Mouse (Mus musculus) limb, embryonic 11.5 days (tissue): Measurements from ENCODE around the gene Wrap53. TPM values are rescaled to one million over a fixed set of nuclear protein-coding genes. Genes with fewer than 3 reads are reported as not detected.
A peak's percentile ranks its signal among the peaks of the same experiment; 100 is the strongest.

ENCODE experiments used
- ATAC-seq: fragments of 200-750 bp; cut with Nextera tagmentation; 2 replicates; pipeline ENCODE4 v1.8.0; 2017; ENCODE audit warnings: low read depth; ENCODE audit not compliant: insufficient number of reproducible peaks, low FRiP score, low TSS enrichment
- DNase-seq: peaks from one replicate; pipeline ENCODE4 v3.0.0-alpha.2; 2015; ENCODE audit warnings: low spot score
- H3K27ac ChIP-seq: fragments of 300-500 bp; sonication (generic); replicated peaks from 2 replicates; pipeline ENCODE4 v1.5.1; 2014; ENCODE audit warnings: low read depth, mild to moderate bottlenecking, low read length
- H3K27me3 ChIP-seq: fragments of 300-500 bp; sonication (generic); 2 replicates; pipeline ENCODE4 v1.6.1; 2014; ENCODE audit warnings: mild to moderate bottlenecking, low read length, mixed read lengths; ENCODE audit not compliant: control insufficient read depth, insufficient read depth
- H3K36me3 ChIP-seq: fragments of 300-500 bp; sonication (generic); 2 replicates; pipeline ENCODE4 v1.6.1; 2014; ENCODE audit warnings: mild to moderate bottlenecking, low read length, moderate library complexity, mixed read lengths; ENCODE audit not compliant: control insufficient read depth, insufficient read depth
- H3K4me1 ChIP-seq: fragments of 300-500 bp; sonication (generic); 2 replicates; pipeline ENCODE4 v1.6.1; 2014; ENCODE audit warnings: low read length, mixed read lengths; ENCODE audit not compliant: control insufficient read depth, insufficient read depth
- H3K4me2 ChIP-seq: fragments of 300-500 bp; sonication (generic); 2 replicates; pipeline ENCODE4 v1.6.1; 2014; ENCODE audit warnings: low read depth, mild to moderate bottlenecking, moderate library complexity; ENCODE audit not compliant: severe bottlenecking
- H3K4me3 ChIP-seq: fragments of 300-500 bp; sonication (generic); 2 replicates; pipeline ENCODE4 v1.5.1; 2014; ENCODE audit warnings: low read depth, low read length
- H3K9ac ChIP-seq: fragments of 300-500 bp; sonication (generic); 2 replicates; pipeline ENCODE4 v1.6.1; 2014; ENCODE audit warnings: mild to moderate bottlenecking, low read length
- H3K9me3 ChIP-seq: fragments of 300-500 bp; sonication (generic); 2 replicates; pipeline ENCODE4 v1.6.1; 2016; ENCODE audit warnings: low read length; ENCODE audit not compliant: control insufficient read depth
- WGBS: fragments of 180-500 bp; shearing (Covaris S2); extraction: QIAGEN DNeasy Blood & Tissue Kit; methylation state at CpG from one replicate; pipeline ENCODE4 v1.1.7; 2014; 5-methylcytosine and 5-hydroxymethylcytosine counted together
- polyA plus RNA-seq: library from polyadenylated mRNA; unstranded; fragments of >200 nt; fragmentation: Nextera tagmentation; extraction: Ambion mirVana; gene quantifications from 2 replicates; pipeline ENCODE4 v1.2.1, GENCODE M21; 2014

The Wrap53 gene
- polyA plus RNA-seq, 1 experiment from 2014 or later, result 46.9 TPM

DNA sequence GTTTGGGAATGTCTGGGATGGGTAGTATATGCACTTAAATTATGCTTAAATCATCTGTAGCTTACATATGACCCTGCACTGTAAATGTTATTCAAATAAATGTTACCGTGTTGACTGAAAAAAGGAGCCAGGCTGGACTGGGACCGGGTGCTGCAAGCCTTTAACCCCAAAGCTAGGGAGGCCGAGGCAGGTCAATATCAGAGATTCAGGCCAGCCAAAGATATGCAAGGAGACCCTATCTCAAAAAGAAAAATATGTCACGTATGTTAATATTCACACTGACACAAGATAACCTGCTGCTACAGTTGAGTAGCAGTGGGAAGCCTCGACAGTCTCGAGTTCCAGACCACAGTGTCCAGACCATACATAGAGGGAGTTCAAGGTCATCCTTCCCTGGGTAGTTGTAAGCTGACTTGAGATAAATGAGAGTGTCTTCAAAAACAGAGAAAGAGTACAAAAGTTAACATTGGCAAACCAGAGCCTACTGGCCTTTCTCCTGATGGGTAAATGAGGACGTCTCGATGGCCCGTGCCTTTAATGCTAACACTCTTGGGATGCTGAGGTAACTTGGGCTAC lies 2.3 kb upstream of the Wrap53 start:
- peak overlapping the region; percentile 61 for H3K4me2 ChIP-seq
- 74% methylated on average over 9 of the region's 9 CpGs for WGBS
- peaks cover 14% of the 10 kb centered on the region for H3K4me1 ChIP-seq
- no peaks in the 10 kb centered on the region for H3K9me3 ChIP-seq
- no peak overlapping the region for H3K9ac ChIP-seq
- no peak overlapping the region for H3K27ac ChIP-seq
- no peak overlapping the region; the same call in 1 of the 2 replicates for H3K4me3 ChIP-seq
- no peaks in the 10 kb centered on the region; the same call in 1 of the 2 replicates for H3K36me3 ChIP-seq
- DNase-seq (no peak), ATAC-seq (no peak)
- H3K27me3 ChIP-seq, result no peaks in the 10 kb centered on the region

DNA sequence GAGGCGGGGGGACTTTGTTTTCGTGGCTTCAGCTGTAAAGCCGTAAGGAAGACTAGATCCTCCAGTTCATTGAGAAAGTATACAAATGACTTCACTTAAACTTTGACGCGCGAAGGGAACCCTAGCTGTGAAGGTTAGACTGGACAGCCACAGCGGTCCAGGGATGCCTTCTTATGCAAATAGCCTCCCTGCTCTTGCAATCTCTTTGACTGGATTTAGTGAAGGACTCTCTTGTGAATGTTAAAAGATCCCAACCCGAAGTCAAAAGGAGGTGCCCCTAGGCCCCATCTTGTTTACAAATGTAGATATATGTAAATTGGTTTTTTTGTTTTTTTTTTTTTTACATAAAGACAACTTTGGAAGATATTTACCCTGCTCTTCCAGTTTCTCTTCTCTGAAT lies 1.8 kb upstream of the Wrap53 start:
- peak overlapping the region; percentile 55 for H3K9ac ChIP-seq
- peak overlapping the region; percentile 87 for H3K27ac ChIP-seq
- H3K4me1 ChIP-seq, result peaks cover 16% of the 10 kb centered on the region

DNA sequence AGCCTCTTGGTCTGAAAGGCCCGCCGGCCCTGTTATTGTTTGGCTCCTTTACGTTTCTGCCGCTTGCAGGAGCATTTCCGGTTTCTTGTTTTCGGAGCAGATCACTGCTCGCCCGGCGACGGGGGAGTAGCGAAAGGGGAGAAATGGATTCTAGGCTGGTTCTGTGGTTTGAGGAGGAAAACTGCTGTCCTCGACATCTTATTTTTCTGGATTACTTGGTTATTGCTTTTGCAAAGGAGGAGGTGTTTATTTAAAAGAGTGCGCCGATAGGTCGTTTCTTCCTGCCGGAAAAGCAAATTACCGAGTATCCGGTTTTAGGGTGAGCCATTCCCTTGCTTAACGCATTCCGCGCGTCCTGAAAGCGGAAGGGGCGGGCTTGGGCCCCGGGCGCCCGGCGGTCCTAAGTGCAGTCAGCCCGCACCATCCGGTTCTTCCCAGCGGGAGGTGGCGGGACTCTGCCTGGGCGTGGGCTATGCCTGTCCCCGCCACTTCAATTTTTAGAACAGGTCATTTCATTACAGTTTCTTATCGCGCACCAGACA lies 1.2 kb upstream of the Wrap53 start:
- H3K4me3 ChIP-seq, result peak overlapping the region; percentile 84
- under 1% methylated on average over 36 of the region's 36 CpGs for WGBS
- ATAC-seq (peak; percentile 78), DNase-seq (peak; percentile 92)
- no peaks in the 10 kb centered on the region for H3K27me3 ChIP-seq
- H3K9ac ChIP-seq, result peak overlapping the region; percentile 85
- peaks cover 16% of the 10 kb centered on the region for H3K4me1 ChIP-seq
- peak overlapping the region; percentile 61 for H3K4me2 ChIP-seq
- no peaks in the 10 kb centered on the region; the same call in 1 of the 2 replicates for H3K36me3 ChIP-seq
- H3K9me3 ChIP-seq, result no peaks in the 10 kb centered on the region
- peak overlapping the region; percentile 87 for H3K27ac ChIP-seq

More for the DNA sequence above, 1.8 kb upstream of the Wrap53 start:
- Histone ChIP-seq H3K9me3 (no peaks in the 10 kb centered on the region), H3K27me3 (no peaks in the 10 kb centered on the region), H3K4me2 (peak overlapping the region; percentile 61), H3K4me3 (peak overlapping the region; percentile 84), H3K36me3 (no peaks in the 10 kb centered on the region; the same call in 1 of the 2 replicates)
- ATAC-seq (no peak), DNase-seq (no peak)
- 2% methylated on average over 8 of the region's 8 CpGs for WGBS

DNA sequence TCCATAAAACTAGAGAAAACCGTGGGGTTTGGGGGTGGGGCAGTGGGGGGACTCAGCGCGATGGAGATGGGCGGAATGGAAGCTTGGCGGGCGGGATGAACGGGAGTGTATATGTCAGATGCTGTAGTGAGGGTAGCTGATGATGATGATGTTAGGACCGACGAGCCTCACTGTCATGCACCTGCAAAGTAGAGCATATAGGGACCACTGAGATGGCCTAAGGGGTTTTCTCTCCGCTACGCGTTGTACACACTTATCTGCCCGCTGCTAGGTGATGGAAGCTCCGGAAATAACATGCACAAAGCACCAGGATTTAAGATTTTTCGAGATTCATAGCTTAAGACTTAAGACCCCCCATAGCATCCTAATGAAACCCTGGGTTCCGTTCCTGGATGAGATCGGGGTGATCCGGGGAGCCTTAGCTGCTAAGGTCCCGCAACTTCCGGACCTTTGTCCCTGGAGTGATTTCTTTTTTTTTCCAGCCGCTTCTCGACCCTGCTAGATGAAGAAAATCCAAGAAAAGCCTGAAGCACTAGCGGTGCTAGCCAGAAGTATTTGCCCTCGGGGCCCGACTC lies 604 bp upstream of the Wrap53 start:
- no peak for ATAC-seq

DNA sequence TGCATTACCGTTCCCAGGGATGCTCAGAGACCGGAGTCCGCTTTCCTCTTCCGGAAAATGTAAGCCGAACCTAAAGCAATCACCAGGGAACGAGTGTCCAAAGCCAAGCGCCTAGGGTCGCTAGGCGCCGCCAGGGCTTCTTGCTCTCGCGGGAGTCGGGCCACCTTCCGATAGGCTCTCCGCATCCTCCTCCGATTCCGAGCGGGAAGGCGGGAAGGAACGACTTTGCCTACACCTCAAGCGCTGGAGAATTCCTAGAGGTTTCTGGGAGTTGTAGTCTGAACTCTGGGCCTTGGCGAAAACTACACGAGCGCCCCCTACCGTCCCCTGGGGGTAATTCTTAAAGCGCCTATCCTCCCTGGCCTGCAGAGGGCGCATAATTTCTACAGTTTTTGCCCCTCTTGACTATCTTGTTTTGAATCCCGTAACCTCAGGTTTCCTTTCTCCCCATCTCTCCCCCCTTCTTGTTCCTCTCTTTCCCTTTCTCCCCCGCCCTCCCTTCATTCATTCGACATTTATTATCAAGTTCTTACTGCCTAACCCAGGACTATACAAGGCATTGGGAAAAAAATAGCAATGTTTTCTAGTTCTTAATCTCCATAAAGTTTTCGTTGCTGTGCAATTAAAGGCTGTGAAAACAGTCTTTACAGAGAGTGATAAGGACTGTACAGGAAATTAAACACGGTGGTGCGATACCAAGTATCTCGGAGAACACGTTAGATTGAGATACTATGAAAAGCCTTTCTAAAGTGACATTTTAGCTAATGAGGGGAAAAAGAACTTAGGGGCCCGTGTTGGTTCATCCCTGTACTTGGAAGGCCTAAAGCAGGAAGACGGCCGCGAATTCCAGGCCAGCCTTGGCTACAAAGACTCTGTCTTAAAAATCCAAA lies 682 bp downstream of the Wrap53 start:
- Histone ChIP-seq H3K4me3 (peak overlapping the region; percentile 84), H3K27ac (peak overlapping the region; percentile 87), H3K4me1 (peaks cover 16% of the 10 kb centered on the region), H3K4me2 (peak overlapping the region; percentile 66), H3K9ac (peak overlapping the region; percentile 85), H3K9me3 (no peaks in the 10 kb centered on the region), H3K27me3 (no peaks in the 10 kb centered on the region), H3K36me3 (peaks cover 2% of the 10 kb centered on the region; the same call in 1 of the 2 replicates)
- DNase-seq (peak; percentile 99), ATAC-seq (peak; percentile 84)
- 4% methylated on average over 39 of the region's 39 CpGs for WGBS

More for the DNA sequence above, 604 bp upstream of the Wrap53 start:
- no peaks in the 10 kb centered on the region for H3K9me3 ChIP-seq
- peak overlapping the region; percentile 84 for H3K4me3 ChIP-seq
- under 1% methylated on average over 25 of the region's 25 CpGs for WGBS
- H3K27me3 ChIP-seq, result no peaks in the 10 kb centered on the region
- peak overlapping the region; percentile 87 for H3K27ac ChIP-seq
- H3K9ac ChIP-seq, result peak overlapping the region; percentile 85
- H3K4me1 ChIP-seq, result peaks cover 16% of the 10 kb centered on the region
- no peak for DNase-seq
- no peaks in the 10 kb centered on the region; the same call in 1 of the 2 replicates for H3K36me3 ChIP-seq
- peak overlapping the region; percentile 50 for H3K4me2 ChIP-seq

DNA sequence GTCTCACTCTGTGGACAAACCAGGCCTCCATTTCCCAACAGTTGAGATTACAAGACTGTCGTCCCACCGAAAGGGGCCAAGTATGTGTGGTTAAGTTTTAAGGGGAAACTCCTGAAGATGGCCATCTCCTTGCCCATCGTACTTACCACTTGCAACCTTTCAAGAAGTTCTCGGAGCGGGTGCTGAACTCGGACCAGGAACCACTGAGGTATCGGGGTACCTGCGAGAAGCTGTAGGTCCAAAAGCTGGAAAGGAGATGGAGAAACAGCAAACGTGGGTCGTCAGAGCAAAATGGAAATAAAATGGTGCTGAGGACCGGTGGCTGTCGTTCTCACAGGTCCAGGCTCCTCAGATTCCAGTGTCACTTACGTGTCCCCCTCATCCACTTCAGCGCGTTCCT lies 1.8 kb downstream of the Wrap53 start:
- Histone ChIP-seq H3K36me3 (peaks cover 2% of the 10 kb centered on the region; the same call in 1 of the 2 replicates), H3K4me1 (peaks cover 16% of the 10 kb centered on the region)
- 14% methylated on average over 15 of the region's 15 CpGs for WGBS

DNA sequence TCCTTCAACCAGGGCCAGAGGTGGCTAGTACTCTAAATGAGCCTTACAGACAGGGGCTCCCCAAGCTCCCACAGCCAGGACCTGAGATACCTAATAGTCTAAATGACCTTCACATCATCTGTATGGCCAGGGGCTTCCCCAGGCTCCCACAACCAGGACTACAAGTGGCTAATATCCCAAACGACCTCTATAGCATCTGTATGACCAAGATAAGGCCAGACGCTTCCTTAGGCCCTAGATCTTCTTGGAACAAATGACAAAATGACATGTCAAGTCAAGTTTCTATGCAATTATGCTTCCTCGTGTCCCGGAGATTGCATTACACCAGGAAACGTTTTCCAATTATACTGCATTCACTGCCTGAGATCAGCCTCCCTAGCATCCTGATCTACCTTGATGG lies 3.7 kb downstream of the Wrap53 start:
- DNase-seq, result no peak
- no peak overlapping the region for H3K4me3 ChIP-seq
- peaks cover 4% of the 10 kb centered on the region; the same call in 1 of the 2 replicates for H3K36me3 ChIP-seq
- H3K27ac ChIP-seq, result no peak overlapping the region
- H3K4me1 ChIP-seq, result peaks cover 11% of the 10 kb centered on the region
- no peak overlapping the region for H3K4me2 ChIP-seq
- no peaks in the 10 kb centered on the region for H3K9me3 ChIP-seq
- no peak overlapping the region for H3K9ac ChIP-seq
- H3K27me3 ChIP-seq, result no peaks in the 10 kb centered on the region
- no peak for ATAC-seq
- WGBS, result 75% methylated on average over 5 of the region's 5 CpGs

More for the DNA sequence above, 1.8 kb downstream of the Wrap53 start:
- Histone ChIP-seq H3K9ac (peak overlapping the region; percentile 81), H3K4me3 (peak overlapping the region; percentile 84), H3K27me3 (no peaks in the 10 kb centered on the region), H3K27ac (no peak overlapping the region), H3K4me2 (peak overlapping the region; percentile 66), H3K9me3 (no peaks in the 10 kb centered on the region)
- DNase-seq, result no peak
- ATAC-seq, result no peak

DNA sequence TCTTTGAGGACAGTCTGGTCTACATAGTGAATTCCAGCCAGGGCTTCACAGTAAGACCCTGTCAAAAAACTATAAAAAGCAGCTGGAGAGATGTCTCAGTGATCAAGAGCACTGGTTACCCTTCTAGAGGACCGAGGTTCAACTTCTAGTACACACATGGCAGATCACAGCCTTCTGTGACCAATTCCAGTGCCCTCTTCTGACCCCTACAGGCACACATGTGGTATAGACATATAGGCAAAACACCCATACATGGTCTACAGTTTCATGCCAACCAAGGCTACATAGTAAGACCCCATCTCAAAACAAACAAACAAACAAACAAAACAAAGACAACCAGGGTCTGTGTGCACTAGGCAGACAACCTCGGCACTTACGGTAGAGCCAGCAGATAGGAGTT lies 4.8 kb downstream of the Wrap53 start:
- Histone ChIP-seq H3K27me3 (no peaks in the 10 kb centered on the region), H3K9ac (no peak overlapping the region), H3K36me3 (peaks cover 6% of the 10 kb centered on the region; the same call in 1 of the 2 replicates), H3K4me2 (no peak overlapping the region), H3K27ac (no peak overlapping the region), H3K4me3 (no peak overlapping the region), H3K9me3 (no peaks in the 10 kb centered on the region), H3K4me1 (peaks cover 11% of the 10 kb centered on the region)
- 65% methylated on average over 3 of the region's 3 CpGs for WGBS
- ATAC-seq, result no peak
- peak; percentile 54 for DNase-seq
